Mouse (Mus musculus): ENCODE measurements around the gene Slc35a3.

- TF ChIP-seq FLI1 (IDR thresholded peaks at IDR 0.05; ENCODE audit: low read length) (no peak), GATA1 (IDR thresholded peaks at IDR 0.05; ENCODE audit: borderline replicate concordance, low read length) (no peak)
Measured at GRCm38 (mm10) chr3:116635799-116636198, 76.8 kb downstream of the Slc35a3 start.
